Mouse (Mus musculus) bone marrow, adult 2 months (tissue): ENCODE measurements around the gene Maml2. TPM values are rescaled to one million over a fixed set of nuclear protein-coding genes. Genes with fewer than 3 reads are reported as not detected.
A peak's percentile ranks its signal among the peaks of the same experiment; 100 is the strongest.
"Not testable (repeated sequence)": the region's sequence is repeated elsewhere in the genome, so short reads cannot be mapped to it uniquely, and the experiment has no call there.

Experiments
- H3K27ac ChIP-seq: fragments of 200-500 bp; 2 replicates; pipeline ENCODE4 v1.5.1; 2012; ENCODE audit warnings: low read depth, mild to moderate bottlenecking, control low read depth, inconsistent platforms, low read length; ENCODE audit not compliant: control insufficient read depth, poor library complexity, insufficient read depth
- H3K4me1 ChIP-seq: fragments of 200-500 bp; 2 replicates; pipeline ENCODE4 v1.6.1; 2011; ENCODE audit warnings: low read length; ENCODE audit not compliant: control insufficient read depth, insufficient read depth
- H3K4me3 ChIP-seq: fragments of 200-500 bp; replicated peaks from 2 replicates; pipeline ENCODE3; 2011; ENCODE audit warnings: mild to moderate bottlenecking, low read depth, low read length, control low read depth; ENCODE audit not compliant: control insufficient read depth
- CTCF ChIP-seq: fragments of 200-500 bp; IDR thresholded peaks from 2 replicates; pipeline ENCODE4 v1.5.1; 2011; ENCODE audit warnings: low read length, control low read depth; ENCODE audit not compliant: control insufficient read depth, insufficient read depth
- POLR2A ChIP-seq: fragments of 200-500 bp; IDR thresholded peaks from 2 replicates; pipeline ENCODE4 v1.6.1; 2011; ENCODE audit warnings: low read depth, mild to moderate bottlenecking, control low read depth, low read length, borderline replicate concordance; ENCODE audit not compliant: control insufficient read depth
- WGBS: fragments of 180-500 bp; shearing (Covaris S2); methylation state at CpG from one replicate; pipeline ENCODE4 v1.1.7; 2018; 5-methylcytosine and 5-hydroxymethylcytosine counted together
- polyA plus RNA-seq: library from polyadenylated mRNA; stranded (reverse); fragments of >200 nt; gene quantifications from 2 replicates; pipeline ENCODE4 v1.2.4, GENCODE M21; 2011; ENCODE audit warnings: low replicate concordance; ENCODE audit not compliant: missing spikeins, insufficient read depth, insufficient read length

The Maml2 gene
- polyA plus RNA-seq, 1 experiment, result 3.5 TPM

DNA sequence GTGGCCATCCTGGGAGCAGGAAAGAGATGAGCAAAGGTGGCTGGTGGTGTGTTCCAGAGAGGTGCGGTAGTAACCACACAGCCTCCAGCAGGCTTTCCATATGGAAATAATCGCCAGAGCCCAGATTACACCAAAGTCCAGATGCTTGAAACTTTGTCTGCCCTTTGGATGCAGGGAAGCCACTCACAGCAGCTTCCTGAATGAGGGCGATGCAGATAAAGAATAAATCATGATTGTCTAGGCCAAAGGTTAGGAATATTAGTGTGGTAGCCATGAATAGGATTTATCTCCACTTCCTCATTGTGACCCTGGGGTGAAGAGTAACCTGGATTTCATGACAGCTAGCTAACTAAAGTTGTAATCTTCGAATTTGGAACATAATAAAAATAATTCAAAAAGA, 407.2 kb downstream of the Maml2 start:
- Histone ChIP-seq H3K4me1 (no peaks in the 10 kb centered on the region), H3K4me3 (no peak overlapping the region), H3K27ac (no peak overlapping the region)
- TF ChIP-seq POLR2A (no peak), CTCF (no peak)
- 73% methylated on average over 4 of the region's 4 CpGs for WGBS

DNA sequence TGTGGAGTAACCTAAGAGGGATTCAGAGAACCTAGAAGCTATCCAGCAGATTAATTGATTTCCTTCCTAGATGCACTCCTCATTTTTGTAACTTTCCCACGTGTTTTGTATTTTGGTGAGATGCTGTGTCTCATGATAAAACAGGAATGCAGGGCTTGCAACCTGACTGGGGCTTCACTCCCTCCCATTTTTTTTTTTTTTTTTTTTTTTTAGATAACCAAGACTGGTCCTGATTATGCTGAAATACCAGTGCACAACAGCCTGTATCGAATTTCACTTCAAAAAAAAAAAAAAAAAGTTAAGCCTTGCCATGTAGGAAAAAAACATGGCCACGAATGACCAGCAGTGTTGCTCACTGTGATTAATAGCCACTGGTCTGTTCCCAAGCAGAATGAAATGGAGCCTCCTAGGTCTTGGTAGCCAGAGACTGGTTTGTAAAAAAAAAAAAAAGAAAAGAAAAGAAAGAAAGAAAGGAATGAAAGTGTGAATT, 409.4 kb downstream of the Maml2 start:
- TF ChIP-seq POLR2A (no peak), CTCF (no peak)
- Histone ChIP-seq H3K4me1 (no peaks in the 10 kb centered on the region), H3K4me3 (no peak overlapping the region), H3K27ac (no peak overlapping the region)
- whole genome bisulfite sequencing, result 49% methylated on average over 3 of the region's 3 CpGs

GRCm38 (mm10) chr9:13709436-13709835, 411.7 kb downstream of the Maml2 start:
- TF ChIP-seq POLR2A (no peak), CTCF (no peak)
- Histone ChIP-seq H3K4me3 (no peak overlapping the region), H3K27ac (no peak overlapping the region), H3K4me1 (no peaks in the 10 kb centered on the region)
- WGBS, result 87% methylated on average over 5 of the region's 5 CpGs

GRCm38 (mm10) chr9:13715891-13716290, 418.1 kb downstream of the Maml2 start:
- H3K4me1 ChIP-seq, H3K27ac ChIP-seq, H3K4me3 ChIP-seq: not testable (repeated sequence)
- 80% methylated on average over 2 of the region's 2 CpGs for WGBS

GRCm38 (mm10) chr9:13716316-13717099, 418.8 kb downstream of the Maml2 start:
- no peak overlapping the region for H3K27ac ChIP-seq
- H3K4me1 ChIP-seq, result no peaks in the 10 kb centered on the region
- WGBS, result 21% methylated on average over 8 of the region's 8 CpGs
- no peak overlapping the region for H3K4me3 ChIP-seq
- TF ChIP-seq CTCF, result peak; percentile 63
- no peak for TF ChIP-seq POLR2A

- Histone ChIP-seq H3K4me1 (peaks cover 1% of the 10 kb centered on the region; the same call in 1 of the 2 replicates), H3K27ac (peak within 1 kb of the TSS; percentile 98), H3K4me3 (peak within 1 kb of the TSS; percentile 97)
- 36% methylated on average over 2 of the region's 2 CpGs for WGBS
- no peak for TF ChIP-seq CTCF
- TF ChIP-seq POLR2A, result no peak
These were observed 450.6 kb downstream of the Maml2 start, which contains the start of gene Mtmr2 for GRCm38 (mm10) chr9:13748404-13748797. Gene Mtmr2 (plus strand): TSS chr9:13748410.

- under 1% methylated on average over 60 of the region's 60 CpGs for WGBS
- H3K4me3 ChIP-seq, result peak overlapping the region; percentile 97
- TF ChIP-seq CTCF (no peak), POLR2A (peak; percentile 91; the same call in 1 of the 2 replicates)
- peaks cover 1% of the 10 kb centered on the region; the same call in 1 of the 2 replicates for H3K4me1 ChIP-seq
- H3K27ac ChIP-seq, result peak overlapping the region; percentile 98
These were observed 451.3 kb downstream of the Maml2 start for GRCm38 (mm10) chr9:13748798-13749674.

DNA sequence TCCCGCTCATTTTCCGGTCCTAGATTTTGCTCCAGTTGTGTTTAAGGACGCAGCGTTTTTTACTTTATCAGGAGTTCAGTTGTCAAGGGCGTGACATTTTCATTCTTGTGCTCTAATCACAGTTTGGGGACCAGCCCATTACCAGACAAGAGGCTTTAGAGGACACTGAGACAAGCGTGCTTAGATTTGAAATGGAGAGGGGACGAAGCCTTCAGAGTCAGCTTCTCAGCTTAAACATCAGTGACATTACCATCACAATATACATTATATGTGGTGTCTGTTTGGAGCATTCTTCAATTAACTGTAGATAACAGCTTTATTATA, 451.9 kb downstream of the Maml2 start:
- TF ChIP-seq CTCF, result no peak
- no peak for TF ChIP-seq POLR2A
- WGBS, result under 1% methylated on average over 7 of the region's 7 CpGs
- Histone ChIP-seq H3K4me1 (peaks cover 1% of the 10 kb centered on the region; the same call in 1 of the 2 replicates), H3K4me3 (peak overlapping the region; percentile 97), H3K27ac (peak overlapping the region; percentile 98)
